Mouse (Mus musculus): ENCODE results near the gene Fut8. TPM values are rescaled to one million over a fixed set of nuclear protein-coding genes. Genes with fewer than 3 reads are reported as not detected.
"Not testable (repeated sequence)": the region's sequence is repeated elsewhere in the genome, so short reads cannot be mapped to it uniquely, and the experiment has no call there.

Fut8 gene
- total RNA-seq, 2 experiments from 2014 or later, result 60.3 to 61.6 TPM

DNA sequence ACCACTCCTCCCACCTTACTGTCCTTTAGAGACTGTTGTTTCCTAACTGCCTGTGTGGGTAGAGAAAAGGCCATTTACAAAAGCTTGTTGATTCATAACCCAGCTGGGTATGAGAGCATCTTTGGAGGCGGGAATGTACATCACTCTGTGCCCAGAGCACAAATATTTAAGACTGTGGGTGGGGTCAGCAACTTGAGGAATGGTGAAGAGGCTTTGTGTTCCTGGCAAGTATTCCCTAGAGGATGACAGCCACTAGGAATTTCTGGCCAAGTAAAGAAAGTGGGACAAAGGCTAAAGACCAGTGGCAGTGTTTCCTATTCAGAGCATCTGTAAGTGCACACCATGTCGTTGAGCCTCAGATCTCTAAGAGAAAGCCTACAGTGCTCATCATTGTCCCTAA is 242.0 kb downstream of the Fut8 start:
- no peak for DNase-seq (ENCODE audit: low spot score in 2 of 2)
- intact Hi-C loops (cut with DNase I), result no loop called here

DNA sequence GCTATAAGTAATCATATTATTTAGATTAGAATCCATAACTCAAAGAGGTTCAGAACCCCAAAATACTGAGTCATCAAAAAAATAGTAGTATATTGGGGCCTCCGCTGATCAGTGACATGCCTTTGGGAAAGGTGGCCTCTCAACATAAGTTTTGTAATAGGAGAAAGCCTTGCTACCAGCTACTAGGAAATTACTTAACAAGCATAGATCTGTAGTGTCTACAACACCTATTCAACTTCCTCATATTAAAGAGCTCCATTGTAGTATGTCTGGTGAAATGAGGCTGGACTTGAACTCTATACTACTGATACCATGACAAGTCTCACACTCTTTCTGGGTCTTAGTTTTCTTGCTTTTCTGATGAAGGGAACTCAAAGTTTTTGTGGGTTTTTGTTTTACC is 243.2 kb downstream of the Fut8 start:
- DNase-seq (ENCODE audit: low spot score in 2 of 2), result no peak
- intact Hi-C loops (cut with DNase I), result no loop called here

DNA sequence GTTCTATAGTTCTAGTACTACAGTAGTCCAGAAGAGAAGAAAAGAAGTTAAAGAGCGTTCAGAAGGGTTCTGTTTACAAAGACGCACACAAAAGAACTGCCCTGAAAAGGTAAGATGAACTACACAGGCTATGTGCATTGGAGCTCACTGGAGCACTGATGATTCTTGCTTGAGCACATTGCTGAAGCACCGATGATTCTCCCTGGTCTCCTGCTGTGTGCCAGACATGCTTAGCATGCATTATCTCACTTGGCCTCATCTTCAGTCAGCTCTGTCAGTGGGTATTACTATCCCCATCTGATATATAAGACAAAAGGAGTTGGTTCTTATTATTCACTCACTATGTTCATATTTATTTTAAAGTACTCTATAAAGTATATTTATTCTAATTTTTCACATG is 243.9 kb downstream of the Fut8 start:
- DNase-seq (ENCODE audit: low spot score in 2 of 2), result no peak
- intact Hi-C loops (cut with DNase I), result no loop called here

DNA sequence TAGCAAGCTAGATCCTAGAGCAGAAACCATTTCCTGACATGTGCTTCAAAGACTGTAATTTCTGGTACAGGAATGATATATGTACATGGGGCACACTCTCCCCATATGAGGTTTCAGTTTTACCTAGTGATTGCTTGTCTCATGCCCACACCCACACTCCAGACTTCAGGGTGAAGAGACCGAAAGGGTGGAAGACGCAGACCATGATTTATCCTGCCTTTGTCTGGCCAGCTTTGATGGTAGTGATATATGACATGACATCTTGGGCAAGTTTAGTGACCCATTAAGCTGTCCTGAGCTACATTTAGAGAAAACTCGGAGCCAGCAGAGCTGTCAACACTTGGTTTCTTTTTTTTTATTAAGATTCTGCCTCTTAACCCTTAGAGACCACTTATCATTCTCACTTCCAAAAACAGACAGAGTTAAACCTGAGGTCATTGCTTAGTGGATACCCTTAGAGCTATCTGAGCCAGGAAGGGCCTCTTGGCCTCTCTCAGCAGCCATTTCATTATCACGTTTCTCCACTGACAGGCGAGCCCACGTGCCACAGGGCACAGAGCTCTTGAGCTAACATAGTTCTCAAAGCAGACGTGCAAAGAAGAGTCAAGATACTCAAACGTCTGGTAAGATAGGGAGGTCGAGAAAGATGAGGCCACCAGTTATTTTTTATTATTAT is 245.4 kb downstream of the Fut8 start:
- intact Hi-C loops (cut with DNase I), result no loop called here
- no peak for DNase-seq (ENCODE audit: low spot score in 2 of 2)

DNA sequence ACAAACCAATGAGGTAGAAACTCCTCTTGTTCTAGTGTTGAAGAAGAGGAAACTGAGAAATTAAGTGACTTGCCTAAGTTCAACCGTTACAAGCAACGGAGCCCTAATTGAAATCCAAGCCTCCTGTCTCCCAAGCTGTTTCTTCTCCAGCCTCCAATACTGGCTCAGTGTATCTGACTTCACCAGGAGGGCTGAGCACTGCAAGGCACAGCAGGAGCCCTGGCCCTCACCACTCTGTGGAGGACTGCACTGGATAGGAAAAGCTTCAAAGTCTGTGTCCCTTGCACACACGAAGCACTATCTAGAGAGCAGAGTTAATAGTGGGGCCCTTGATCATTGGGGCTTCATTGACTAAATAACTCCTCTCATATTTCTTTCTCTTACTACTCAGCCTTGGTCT is 246.8 kb downstream of the Fut8 start:
- intact Hi-C loops (cut with DNase I), result no loop called here
- DNase-seq (ENCODE audit: low spot score in 2 of 2), result no peak

DNA sequence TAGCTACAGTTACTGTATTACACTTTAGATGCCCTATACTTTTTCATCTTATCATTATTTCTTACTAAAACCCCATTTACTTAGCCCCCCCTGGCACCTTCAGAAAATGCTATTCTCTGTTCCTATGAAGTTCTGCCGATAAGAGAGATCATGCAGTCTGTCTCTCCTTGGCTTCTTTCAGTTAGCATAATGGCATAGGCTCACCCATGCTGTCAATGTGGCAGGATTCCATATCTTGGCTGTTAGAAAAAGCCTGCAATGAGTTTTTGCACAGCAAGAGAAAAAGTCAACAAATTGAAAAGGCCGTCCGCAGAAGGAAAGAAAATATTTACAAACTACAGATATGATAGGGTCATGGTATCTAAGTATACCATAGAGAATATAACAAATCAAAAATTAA is 253.6 kb downstream of the Fut8 start:
- no peak for DNase-seq (ENCODE audit: low spot score in 2 of 2)
- intact Hi-C loops (cut with DNase I), result no loop called here

DNA sequence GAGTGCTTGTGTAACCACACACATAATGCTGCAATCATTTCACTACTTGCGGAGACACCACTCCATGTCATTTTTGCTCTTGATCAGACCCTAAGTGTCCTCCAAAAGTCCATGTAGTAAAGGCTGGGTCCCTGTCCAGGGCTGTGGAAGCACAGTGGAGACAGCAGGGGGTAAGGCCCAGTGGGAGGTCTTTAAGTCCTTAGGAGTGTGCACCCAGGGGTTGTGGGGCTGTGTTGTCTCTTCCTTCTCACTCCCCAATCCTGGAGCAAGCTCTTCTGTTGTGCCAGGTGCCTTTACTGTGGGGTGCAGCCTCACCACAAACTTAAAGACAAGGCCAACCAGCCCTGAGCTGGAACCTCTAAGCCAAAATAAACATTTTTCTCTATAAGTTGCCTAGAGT is 257.9 kb downstream of the Fut8 start:
- DNase-seq (ENCODE audit: low spot score in 2 of 2), result no peak
- intact Hi-C loops (cut with DNase I), result no loop called here

DNA sequence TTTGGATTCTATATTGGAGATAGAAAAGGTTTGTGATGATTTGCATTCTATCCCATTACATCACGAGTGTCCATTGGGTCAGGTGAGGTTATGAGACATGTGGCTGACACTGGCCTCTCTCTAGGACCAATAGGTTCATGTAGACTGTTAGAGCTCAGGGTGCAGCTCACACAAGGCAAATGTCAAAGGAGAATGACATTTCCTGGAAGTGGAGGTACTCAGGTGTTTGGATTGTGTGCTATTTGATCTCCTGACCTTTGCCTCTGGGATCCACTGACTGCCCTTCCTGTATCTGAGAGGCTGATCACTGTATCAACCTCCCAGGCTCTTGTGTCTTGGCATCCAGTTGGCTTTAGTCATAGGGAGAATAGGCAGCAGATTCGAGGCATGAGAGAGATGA is 260.2 kb downstream of the Fut8 start:
- intact Hi-C loops (cut with DNase I), result no loop called here
- DNase-seq (ENCODE audit: low spot score in 2 of 2), result no peak

DNA sequence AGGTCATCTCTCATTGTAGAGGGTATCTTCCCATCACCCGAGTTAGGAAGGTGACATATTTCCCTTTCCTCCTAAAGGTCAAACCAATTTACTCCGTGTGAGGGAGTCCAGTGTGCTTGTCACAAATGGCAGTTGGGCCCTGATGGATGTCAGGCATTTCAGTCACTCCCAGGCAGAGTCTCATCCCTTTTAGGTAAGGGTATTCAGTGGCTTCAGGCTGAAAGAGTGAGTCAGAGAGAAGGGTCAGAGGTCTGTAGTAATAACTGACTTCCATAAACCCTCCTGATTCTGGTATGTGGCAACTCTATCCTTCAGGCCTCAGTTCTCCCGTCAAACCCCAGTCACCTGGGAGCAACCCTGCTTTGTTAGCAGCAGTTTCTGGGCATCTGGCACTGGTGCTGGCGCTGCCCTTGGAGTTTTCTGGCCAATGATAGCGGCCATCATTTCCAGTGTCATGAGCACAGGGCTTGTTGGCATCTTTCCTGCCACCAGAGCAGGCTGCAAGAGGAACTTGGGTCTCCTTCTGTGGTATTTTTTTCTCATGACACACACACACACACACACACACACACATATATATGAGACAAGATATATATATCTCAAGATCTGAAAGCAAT is 262.6 kb downstream of the Fut8 start:
- intact Hi-C loops (cut with DNase I), result no loop called here
- DNase-seq (ENCODE audit: low spot score in 2 of 2), result no peak

DNA sequence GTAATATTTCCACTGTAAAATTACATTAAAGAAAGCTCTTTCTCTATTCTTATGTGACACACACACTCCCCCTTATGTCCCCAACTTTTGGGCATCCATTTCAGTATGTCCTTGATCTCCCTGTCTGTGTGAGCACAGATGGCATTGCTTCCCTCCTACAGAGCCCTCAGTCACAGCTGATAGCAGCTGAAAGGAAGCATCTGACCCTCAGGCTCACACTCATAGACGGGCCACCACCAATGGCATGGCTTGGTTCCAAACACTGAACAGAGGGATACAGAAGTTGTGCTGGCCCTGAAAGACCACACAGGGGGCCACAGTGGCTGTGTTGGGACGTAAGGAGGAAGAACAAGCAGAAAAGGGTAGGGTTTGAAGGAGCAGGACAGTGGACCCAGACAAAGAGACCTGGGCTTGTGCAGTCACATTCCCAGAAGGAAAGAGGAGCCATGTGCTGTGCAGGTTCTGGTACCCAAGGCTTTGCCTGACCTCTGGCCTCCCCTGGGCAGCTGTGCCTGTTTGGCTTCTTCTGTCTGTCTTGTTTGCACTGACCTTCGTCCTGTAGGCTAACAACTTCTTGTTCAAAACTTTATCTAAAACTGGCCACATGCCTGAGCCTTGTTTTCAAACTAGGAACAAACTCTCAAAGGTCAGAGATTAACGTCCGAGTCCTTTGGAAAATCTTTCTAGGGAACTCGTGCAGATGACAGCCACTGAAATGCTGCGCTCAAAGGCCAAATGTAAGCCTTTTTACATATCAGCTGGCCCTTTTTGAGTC is 263.7 kb downstream of the Fut8 start:
- intact Hi-C loops (cut with DNase I), result no loop called here
- DNase-seq (ENCODE audit: low spot score in 2 of 2), result no peak

DNA sequence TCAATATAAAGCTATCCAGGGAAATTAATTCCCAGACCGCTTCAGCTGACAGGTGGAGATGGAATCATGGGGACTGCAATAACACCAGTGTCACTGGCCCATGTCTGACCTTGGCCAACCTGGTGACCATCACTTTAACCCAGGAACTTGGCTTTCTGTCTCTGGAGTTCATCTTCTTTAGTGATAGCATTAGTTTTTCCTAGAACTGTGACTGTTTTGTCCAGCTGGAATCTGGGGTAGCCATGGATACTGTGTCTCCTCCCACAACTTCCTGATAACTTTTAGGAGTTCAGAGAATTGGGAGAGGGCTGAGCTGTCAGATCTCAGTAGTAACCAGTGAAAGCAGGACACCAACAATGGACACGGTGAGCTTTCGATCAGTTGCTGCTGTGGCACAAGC is 264.3 kb downstream of the Fut8 start:
- DNase-seq (ENCODE audit: low spot score in 2 of 2), result no peak
- intact Hi-C loops (cut with DNase I), result no loop called here

DNA sequence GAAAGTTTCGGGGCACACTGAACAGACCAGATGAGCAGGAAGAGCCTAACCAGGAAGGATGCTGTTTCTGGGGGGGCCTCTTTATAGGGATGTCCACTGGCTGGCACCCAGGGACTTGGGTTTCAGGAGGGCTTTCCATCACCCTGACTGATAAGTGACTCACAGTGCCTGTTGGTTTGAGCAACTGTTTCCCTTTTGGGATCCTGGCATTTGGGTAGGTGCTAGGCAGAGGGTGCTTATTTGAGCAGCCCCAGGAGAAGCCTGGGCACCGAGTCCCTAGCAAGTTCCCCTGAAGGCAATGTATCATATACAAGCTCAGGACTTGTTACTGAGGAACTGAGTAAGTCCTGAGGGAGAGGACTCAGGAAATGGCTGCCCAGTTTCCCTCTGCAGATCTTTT is 267.5 kb downstream of the Fut8 start:
- intact Hi-C loops (cut with DNase I), result no loop called here
- DNase-seq (ENCODE audit: low spot score in 2 of 2), result no peak

DNA sequence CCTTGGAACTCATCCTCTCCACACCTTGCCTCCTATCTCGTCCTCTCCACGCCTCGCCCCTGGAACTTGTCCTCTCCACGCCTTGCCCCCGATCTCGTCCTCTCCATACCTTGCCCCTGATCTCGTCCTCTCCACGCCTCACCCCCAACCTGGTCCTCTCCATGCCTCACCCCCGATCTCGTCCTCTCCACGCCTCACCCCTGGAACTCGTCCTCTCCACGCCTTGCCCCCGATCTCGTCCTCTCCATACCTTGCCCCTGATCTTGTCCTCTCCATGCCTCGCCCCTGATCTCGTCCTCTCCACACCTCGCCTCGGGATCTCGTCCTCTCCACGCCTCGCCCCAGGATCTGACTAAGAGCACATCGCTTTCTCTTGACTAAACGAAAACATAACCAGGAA is 269.8 kb downstream of the Fut8 start:
- intact Hi-C loops (cut with DNase I), result no loop called here
- DNase-seq (ENCODE audit: low spot score in 2 of 2), result no peak

DNA sequence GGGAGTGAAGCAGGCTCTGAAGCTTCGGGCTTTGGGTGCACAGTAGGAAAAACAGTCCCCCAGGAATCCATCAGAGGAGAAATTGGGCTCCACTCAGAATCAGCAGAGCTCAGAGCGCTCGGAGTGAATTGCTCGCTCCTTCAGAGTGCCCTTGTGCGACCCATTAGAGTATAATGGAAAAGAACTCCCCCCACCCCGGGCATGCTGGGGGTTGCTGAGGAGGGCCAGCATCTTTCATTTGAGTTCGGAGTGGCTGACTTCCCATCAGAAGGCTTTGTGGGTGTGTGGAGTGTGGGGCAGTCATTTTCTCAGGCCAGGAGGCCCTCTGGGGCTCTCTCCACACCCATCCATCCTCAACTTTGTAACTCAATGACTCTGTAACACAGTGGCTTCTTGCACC is 272.8 kb downstream of the Fut8 start:
- intact Hi-C loops (cut with DNase I), result no loop called here
- no peak for DNase-seq (ENCODE audit: low spot score in 2 of 2)

DNA sequence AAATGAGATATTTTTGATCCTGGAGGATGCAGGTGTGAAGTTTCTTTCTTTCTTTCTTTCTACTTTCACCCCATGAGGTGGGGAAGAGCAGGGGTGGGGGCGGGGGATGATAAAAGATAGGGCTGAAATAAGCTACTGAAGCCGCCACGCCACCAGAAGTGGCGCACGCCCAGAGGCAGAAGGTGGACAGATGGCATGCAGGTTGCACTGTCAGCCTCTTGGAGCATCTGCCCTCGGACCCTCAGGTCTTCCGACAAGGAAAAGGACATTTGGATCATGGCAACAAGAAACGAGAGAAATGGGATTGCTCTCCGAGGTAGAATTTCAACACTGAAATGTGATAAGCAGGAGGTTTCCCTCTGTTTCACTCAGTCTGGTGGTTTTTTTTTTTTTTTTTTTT is 273.3 kb downstream of the Fut8 start:
- no peak for DNase-seq (ENCODE audit: low spot score in 2 of 2)
- intact Hi-C loops (cut with DNase I), result no loop called here

DNA sequence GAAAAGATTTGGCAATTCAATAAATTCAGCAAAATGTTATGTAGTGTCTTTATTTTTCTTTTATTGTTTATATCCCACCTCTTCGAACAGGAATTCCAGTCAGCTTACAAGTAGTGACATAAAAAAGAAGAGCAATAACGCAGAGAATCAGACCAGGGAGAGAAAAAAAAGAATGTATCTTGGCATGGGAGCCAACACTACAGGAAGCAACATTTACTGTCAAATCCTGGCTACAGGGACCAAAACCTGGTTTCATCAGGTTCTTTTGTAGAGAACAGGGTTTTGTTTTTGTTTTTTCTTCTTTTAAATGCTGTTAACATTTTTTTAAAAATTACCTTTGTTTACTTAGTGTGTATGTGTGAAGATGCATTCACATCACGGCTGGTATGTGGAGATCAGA is 273.7 kb downstream of the Fut8 start:
- intact Hi-C loops (cut with DNase I), result no loop called here
- DNase-seq (ENCODE audit: low spot score in 2 of 2), result no peak

DNA sequence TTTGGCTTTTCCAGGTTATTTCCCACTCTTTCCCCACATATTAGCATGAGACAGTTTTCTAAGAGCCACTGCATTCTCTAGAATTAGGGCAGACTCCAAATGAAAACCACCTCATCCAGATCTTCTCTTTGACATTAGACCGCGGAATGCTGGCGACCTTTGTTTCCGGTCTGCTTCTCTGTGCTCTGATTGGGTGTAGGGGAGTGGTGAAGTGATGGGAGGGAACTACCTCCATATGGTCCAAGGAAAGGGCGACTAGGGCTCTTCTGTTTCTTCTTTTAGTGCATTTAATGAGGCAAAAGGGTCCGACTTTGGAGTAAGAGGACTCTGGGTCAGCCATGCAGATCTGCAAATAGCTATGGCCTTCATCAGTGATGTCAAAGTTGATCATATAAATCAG is 278.9 kb downstream of the Fut8 start:
- intact Hi-C loops (cut with DNase I), result no loop called here
- DNase-seq (ENCODE audit: low spot score in 2 of 2), result no peak

DNA sequence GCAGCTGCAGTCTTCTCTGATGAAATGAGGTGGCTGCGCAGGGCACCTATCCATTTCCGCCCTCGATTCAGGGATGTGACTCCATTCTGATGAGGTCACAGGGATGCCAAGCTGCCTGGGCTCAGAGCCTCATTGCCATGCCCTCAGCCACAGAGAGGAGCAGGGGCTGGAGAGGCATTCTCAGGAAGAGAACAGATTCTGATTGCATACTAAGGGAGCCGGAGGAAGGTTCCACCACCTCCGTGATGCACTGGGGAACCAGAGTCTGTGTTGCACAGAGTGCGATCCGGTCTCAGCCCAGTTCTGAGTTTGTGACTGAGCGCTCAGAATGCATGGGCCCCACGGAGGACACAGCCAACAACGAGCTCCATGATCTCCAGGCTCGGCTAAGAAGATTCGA is 279.8 kb downstream of the Fut8 start:
- no peak for DNase-seq (ENCODE audit: low spot score in 2 of 2)
- intact Hi-C loops (cut with DNase I), result no loop called here

DNA sequence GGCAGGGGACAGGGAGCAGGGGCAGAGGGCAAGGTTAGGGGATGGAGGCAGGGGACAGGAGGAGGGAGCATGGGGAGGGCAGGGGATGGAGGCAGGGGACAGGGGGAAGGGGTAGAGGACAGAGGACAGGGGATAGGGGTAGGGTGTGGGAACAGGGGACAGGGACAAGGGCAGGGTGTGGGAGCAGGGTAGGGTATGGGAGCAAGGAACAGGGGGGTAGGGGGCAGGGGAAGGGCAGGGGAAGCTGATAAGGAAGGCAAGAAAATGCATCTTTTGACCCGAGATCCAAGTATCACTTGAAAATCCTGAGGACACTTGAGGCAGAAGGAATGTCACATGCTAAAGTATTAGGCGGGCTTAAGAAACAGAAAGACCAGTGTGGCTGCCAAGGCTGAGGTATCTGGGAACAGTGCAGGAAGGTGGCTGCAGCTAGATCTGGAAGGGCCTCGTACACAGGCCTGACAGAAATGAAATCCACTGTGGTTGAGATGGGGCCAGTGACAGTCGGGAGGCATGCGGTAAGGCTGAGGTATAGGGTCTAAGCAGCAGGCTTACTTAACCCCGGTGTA is 281.7 kb downstream of the Fut8 start:
- no peak for DNase-seq (ENCODE audit: low spot score in 2 of 2)
- intact Hi-C loops (cut with DNase I), result no loop called here

DNA sequence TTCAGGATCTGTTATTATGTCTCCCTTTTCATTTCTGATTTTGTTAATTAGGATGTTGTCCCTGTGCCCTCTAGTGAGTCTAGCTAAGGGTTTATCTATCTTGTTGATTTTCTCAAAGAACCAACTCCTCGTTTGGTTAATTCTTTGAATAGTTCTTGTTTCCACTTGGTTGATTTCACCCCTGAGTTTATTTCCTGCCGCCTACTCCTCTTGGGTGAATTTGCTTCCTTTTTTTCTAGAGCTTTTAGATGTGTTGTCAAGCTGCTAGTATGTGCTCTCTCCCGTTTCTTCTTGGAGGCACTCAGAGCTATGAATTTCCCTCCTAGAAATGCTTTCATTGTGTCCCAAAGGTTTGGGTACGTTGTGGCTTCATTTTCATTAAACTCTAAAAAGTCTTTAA is 286.1 kb downstream of the Fut8 start:
- intact Hi-C loops (cut with DNase I); DNase-seq (ENCODE audit: low spot score in 2 of 2): not testable (repeated sequence)
